15 mouse cellular contexts compared by ENCODE assay signal in the genomic region with DNA sequence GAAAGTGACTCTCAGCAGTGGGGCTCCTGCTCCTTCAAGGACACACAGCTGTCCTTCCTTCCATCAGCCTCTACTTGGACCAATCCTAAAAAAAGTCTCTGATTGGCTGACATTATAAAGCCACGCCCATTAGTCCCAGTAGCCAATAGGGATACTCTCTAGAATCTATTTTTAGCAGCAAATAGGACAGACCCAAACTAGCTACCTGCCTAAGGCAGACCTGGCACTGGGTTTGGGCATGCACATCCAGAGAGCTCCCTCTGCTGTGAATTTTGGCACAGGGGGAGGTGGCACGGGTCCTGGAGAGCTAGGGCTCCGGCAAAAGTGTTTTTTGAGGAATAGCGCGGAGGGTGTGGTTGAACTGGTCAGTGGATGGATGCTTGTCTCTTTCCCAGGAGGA. TPM values are rescaled to one million over a fixed set of nuclear protein-coding genes. Genes with fewer than 3 reads are reported as not detected.
DNase-seq lines count a peak whose midpoint lies in the region; ATAC-seq and TF ChIP-seq lines count a peak whose summit lies in the region.
"Had no signal": no experiment of that assay in that cellular context is flagged by ENCODE, and none has a peak within 500 bp of the region (broad histone marks: within the 10 kb centered on the region; RNA-seq: fewer than 3 reads in every experiment).

No protein-coding gene starts in this region.

- peak; percentile 39 for ATAC-seq in hindbrain, postnatal 0 days
- ATAC-seq in activated CD4-positive, CD25-positive, alpha-beta regulatory T cell, adult 4 months = no peak

- H3K27me3 ChIP-seq in hindbrain, postnatal 0 days (ENCODE audit: insufficient read depth, low read length) = no peaks in the 10 kb centered on the region
- H3K27me3 ChIP-seq in hindbrain, embryonic 10.5 days (ENCODE audit: insufficient read depth, poor library complexity, severe bottlenecking) = peaks cover 68% of the 10 kb centered on the region

- no peaks in the 10 kb centered on the region for H3K36me3 ChIP-seq in hindbrain, postnatal 0 days (ENCODE audit: insufficient read depth, low read length)
- no peaks in the 10 kb centered on the region for H3K36me3 ChIP-seq in hindbrain, embryonic 10.5 days
- no peaks in the 10 kb centered on the region for H3K36me3 ChIP-seq in ES-E14 (ENCODE audit: control insufficient read depth, insufficient read depth, low read length, poor library complexity, severe bottlenecking)
- H3K36me3 ChIP-seq: embryonic facial prominence, embryonic 13.5 days; midbrain, embryonic 12.5 days had no signal

- no peak overlapping the region for H3K9ac ChIP-seq in hindbrain, postnatal 0 days (replicated peaks; ENCODE audit: low read length)
- no peak overlapping the region for H3K9ac ChIP-seq in ES-E14 (ENCODE audit: insufficient read depth, low read depth, low read length, poor library complexity, severe bottlenecking)
- H3K9ac ChIP-seq: midbrain, embryonic 12.5 days had no signal

- no peak overlapping the region for H3K4me3 ChIP-seq in hindbrain, postnatal 0 days (ENCODE audit: low read length)
- H3K4me3 ChIP-seq in hindbrain, embryonic 10.5 days = no peak overlapping the region
- H3K4me3 ChIP-seq in ES-E14 (ENCODE audit: insufficient read depth in 1 of 2, low read depth in 1 of 2, low read length in 2 of 2, poor library complexity in 1 of 2, severe bottlenecking in 1 of 2) = peak overlapping the region; percentile 10 to 57; a peak in 3 of 4 replicates
- H3K4me3 ChIP-seq: embryonic facial prominence, embryonic 13.5 days; layer of hippocampus, adult 2 months; midbrain, embryonic 12.5 days had no signal

- peak; percentile 70 for DNase-seq in cerebellum, adult 11-12 months
- no peak for DNase-seq in cerebellum, adult 11 months
- DNase-seq in hindbrain, postnatal 0 days (ENCODE audit: low spot score) = peak; percentile 57
- no peak for DNase-seq in hindbrain, embryonic 10.5 days (ENCODE audit: low spot score)
- DNase-seq in ES-E14 (ENCODE audit: low read depth, low spot score) = no peak
- peak; percentile 36 to 75 for DNase-seq in kidney, postnatal 25 days
- no peak for DNase-seq in adrenal gland, adult 2 months
- DNase-seq: lung, adult 18-20 months; lung, postnatal 4 days; right cerebral cortex, postnatal 4 days had no signal

- 25% methylated on average over 5 of the region's 5 CpGs for WGBS in hindbrain, postnatal 0 days
- 19% methylated on average over 5 of the region's 5 CpGs for WGBS in hindbrain, embryonic 10.5 days

- no peak overlapping the region for H3K4me2 ChIP-seq in hindbrain, postnatal 0 days (ENCODE audit: low read depth, low read length)
- H3K4me2 ChIP-seq: embryonic facial prominence, embryonic 13.5 days; midbrain, embryonic 12.5 days had no signal

- in situ Hi-C loops in ES-E14 (cut with MboI; ENCODE audit: low sequenced_read_pairs in 2 of 2, unreplicated experiment in 2 of 2) = no loop called here

- no peak for TF ChIP-seq CTCF in hindbrain, postnatal 0 days (IDR thresholded peaks at IDR 0.05; ENCODE audit: low read depth)

- H3K9me3 ChIP-seq in hindbrain, postnatal 0 days (ENCODE audit: low read length) = no peaks in the 10 kb centered on the region
- H3K9me3 ChIP-seq in hindbrain, embryonic 10.5 days = no peaks in the 10 kb centered on the region
- no peaks in the 10 kb centered on the region for H3K9me3 ChIP-seq in ES-E14 (ENCODE audit: control insufficient read depth, insufficient read depth, low read depth, low read length)
- H3K9me3 ChIP-seq: embryonic facial prominence, embryonic 13.5 days; G1E; midbrain, embryonic 12.5 days had no signal

- no peak overlapping the region for H3K27ac ChIP-seq in hindbrain, postnatal 0 days
- H3K27ac ChIP-seq in hindbrain, embryonic 10.5 days = no peak overlapping the region
- H3K27ac ChIP-seq in ES-E14 (ENCODE audit: insufficient read depth, low read depth, low read length, poor library complexity, severe bottlenecking) = no peak overlapping the region; the same call in 1 of the 2 replicates
- H3K27ac ChIP-seq: embryonic facial prominence, embryonic 13.5 days; layer of hippocampus, adult 2 months; midbrain, embryonic 12.5 days had no signal

- H3K4me1 ChIP-seq in hindbrain, postnatal 0 days (ENCODE audit: insufficient read depth, low read length) = peaks cover 11% of the 10 kb centered on the region
- peaks cover 27% of the 10 kb centered on the region for H3K4me1 ChIP-seq in hindbrain, embryonic 10.5 days (replicated peaks)
- H3K4me1 ChIP-seq in ES-E14 (ENCODE audit: control insufficient read depth in 2 of 2, insufficient read depth in 2 of 2, low read length in 2 of 2, poor library complexity in 1 of 2) = peaks cover 9 to 18% of the 10 kb centered on the region in 2 experiments; a peak in 3 of 4 replicates

TF ChIP-seq in ES-E14, 5 proteins besides CTCF, POLR2A, EP300 and RAD21:
- TF ChIP-seq ZC3H11A (IDR thresholded peaks at IDR 0.05; ENCODE audit: borderline replicate concordance, low read depth, low read length) = no peak
- no peak for TF ChIP-seq CHD2 (IDR thresholded peaks at IDR 0.05; ENCODE audit: low read depth, low read length)
- no peak for TF ChIP-seq MAFK (IDR thresholded peaks at IDR 0.05; ENCODE audit: insufficient read depth, low read depth, low read length)
- TF ChIP-seq HCFC1 (IDR thresholded peaks at IDR 0.05; ENCODE audit: borderline replicate concordance, insufficient read depth, low read length) = no peak
- TF ChIP-seq ZNF384 (IDR thresholded peaks at IDR 0.05; ENCODE audit: low read depth, low read length) = no peak

RNA-seq across cellular contexts. Expression of a gene that starts 3.3 kb away (rescaled TPM):
- 0.58 and 1.5 TPM in 2 replicates for total RNA-seq in hindbrain, postnatal 0 days (2014; rRNA removed)
- polyA plus RNA-seq in hindbrain, postnatal 0 days (2015; fragmentation: Nextera tagmentation; extraction: Ambion mirVana) = 3.9 and 4.3 TPM in 2 replicates
- 1.7 and 3.8 TPM in 2 replicates for polyA plus RNA-seq in hindbrain, embryonic 10.5 days (2016; fragmentation: Nextera tagmentation; extraction: Ambion mirVana)
- total RNA-seq in ES-E14 (2012; rRNA removed) = 0.09 and 0.11 TPM in 2 replicates
- not detected for polyA plus RNA-seq in activated CD4-positive, CD25-positive, alpha-beta regulatory T cell, adult 4 months (2017; shearing (Covaris generic))
- total RNA-seq in adrenal gland, adult 2 months (2021) = not detected
- polyA plus RNA-seq in adrenal gland, adult 2 months (2012; rRNA removed) = not detected in 2 replicates
- total RNA-seq: G1E had no signal
- polyA plus RNA-seq: G1E had no signal

RNA-seq across cellular contexts. Expression of a gene that starts 19.9 kb away (rescaled TPM):
- 28.5 and 34.5 TPM in 2 replicates for total RNA-seq in hindbrain, postnatal 0 days (2014; rRNA removed)
- polyA plus RNA-seq in hindbrain, postnatal 0 days (2015; fragmentation: Nextera tagmentation; extraction: Ambion mirVana) = 14.2 and 15.7 TPM in 2 replicates
- 27.7 and 35.0 TPM in 2 replicates for polyA plus RNA-seq in hindbrain, embryonic 10.5 days (2016; fragmentation: Nextera tagmentation; extraction: Ambion mirVana)
- total RNA-seq in ES-E14 (2012; rRNA removed) = 36.6 and 60.9 TPM in 2 replicates
- 1 to 10 TPM; 2.1 to 3.4 TPM for polyA plus RNA-seq in activated CD4-positive, CD25-positive, alpha-beta regulatory T cell, adult 4 months (2017; shearing (Covaris generic))
- 10 to 100 TPM; 13.3 to 17.6 TPM for total RNA-seq in adrenal gland, adult 2 months (2021)
- polyA plus RNA-seq in adrenal gland, adult 2 months (2012; rRNA removed) = 22.7 and 23.3 TPM in 2 replicates

RNA-seq across cellular contexts. Expression of a gene that starts 22.9 kb away (rescaled TPM):
- total RNA-seq in hindbrain, postnatal 0 days (2014; rRNA removed) = 107 and 114 TPM in 2 replicates
- 29.5 and 29.8 TPM in 2 replicates for polyA plus RNA-seq in hindbrain, postnatal 0 days (2015; fragmentation: Nextera tagmentation; extraction: Ambion mirVana)
- polyA plus RNA-seq in hindbrain, embryonic 10.5 days (2016; fragmentation: Nextera tagmentation; extraction: Ambion mirVana) = 7.2 and 10.6 TPM in 2 replicates
- total RNA-seq in ES-E14 (2012; rRNA removed) = 2.1 and 4.0 TPM in 2 replicates
- not detected for polyA plus RNA-seq in activated CD4-positive, CD25-positive, alpha-beta regulatory T cell, adult 4 months (2017; shearing (Covaris generic))
- total RNA-seq in adrenal gland, adult 2 months (2021) = under 1 TPM; 0.06 to 0.17 TPM
- polyA plus RNA-seq in adrenal gland, adult 2 months (2012; rRNA removed) = 0.09 and 0.74 TPM in 2 replicates
- polyA plus RNA-seq: G1E had no signal

RNA-seq across cellular contexts. Expression of a gene that starts 28.9 kb away (rescaled TPM):
- 7.7 and 9.2 TPM in 2 replicates for total RNA-seq in hindbrain, postnatal 0 days (2014; rRNA removed)
- 5.2 and 6.0 TPM in 2 replicates for polyA plus RNA-seq in hindbrain, postnatal 0 days (2015; fragmentation: Nextera tagmentation; extraction: Ambion mirVana)
- polyA plus RNA-seq in hindbrain, embryonic 10.5 days (2016; fragmentation: Nextera tagmentation; extraction: Ambion mirVana) = 8.3 and 9.7 TPM in 2 replicates
- 2.1 and 2.2 TPM in 2 replicates for total RNA-seq in ES-E14 (2012; rRNA removed)
- 10 to 100 TPM; 28.3 to 50.2 TPM for polyA plus RNA-seq in activated CD4-positive, CD25-positive, alpha-beta regulatory T cell, adult 4 months (2017; shearing (Covaris generic))
- total RNA-seq in adrenal gland, adult 2 months (2021) = 1 to 10 TPM; 3.0 to 5.6 TPM
- 5.2 and 6.4 TPM in 2 replicates for polyA plus RNA-seq in adrenal gland, adult 2 months (2012; rRNA removed)

RNA-seq across cellular contexts. Expression of a gene that starts 37.1 kb away (rescaled TPM):
- 105 and 139 TPM in 2 replicates for total RNA-seq in hindbrain, postnatal 0 days (2014; rRNA removed)
- 90.3 and 94.0 TPM in 2 replicates for polyA plus RNA-seq in hindbrain, postnatal 0 days (2015; fragmentation: Nextera tagmentation; extraction: Ambion mirVana)
- polyA plus RNA-seq in hindbrain, embryonic 10.5 days (2016; fragmentation: Nextera tagmentation; extraction: Ambion mirVana) = 121 TPM in 2 replicates
- total RNA-seq in ES-E14 (2012; rRNA removed) = 96.7 and 98.7 TPM in 2 replicates
- 10 to 100 TPM; 27.7 to 33.8 TPM for polyA plus RNA-seq in activated CD4-positive, CD25-positive, alpha-beta regulatory T cell, adult 4 months (2017; shearing (Covaris generic))
- total RNA-seq in adrenal gland, adult 2 months (2021) = 10 to 100 TPM; 43.6 to 59.7 TPM
- 167 and 198 TPM in 2 replicates for polyA plus RNA-seq in adrenal gland, adult 2 months (2012; rRNA removed)

Comparison
In these comparisons a context has a peak if more than half of its experiments do, and no peak if none do; other contexts are left out.
1. DNase-seq: peak in cerebellum, adult 11-12 months (single experiment), hindbrain, postnatal 0 days (single experiment) and kidney, postnatal 25 days (2 of 2); none in cerebellum, adult 11 months (single experiment), hindbrain, embryonic 10.5 days (single experiment), ES-E14 (single experiment) and adrenal gland, adult 2 months (single experiment).
2. H3K4me3 ChIP-seq: peak in ES-E14 (2 of 2); none in hindbrain, postnatal 0 days (single experiment) and hindbrain, embryonic 10.5 days (single experiment).